24 mouse cellular contexts compared by ENCODE assay signal in genomic region chr2:131072536-131072935, GRCm38 (mm10). TPM values are rescaled to one million over a fixed set of nuclear protein-coding genes. Genes with fewer than 3 reads are reported as not detected.
DNase-seq lines count a peak whose midpoint lies in the region; ATAC-seq and TF ChIP-seq lines count a peak whose summit lies in the region.
"Had no signal": no experiment of that assay in that cellular context is flagged by ENCODE, and none has a peak within 500 bp of the region (broad histone marks: within the 10 kb centered on the region; RNA-seq: fewer than 3 reads in every experiment).

No protein-coding gene starts in this region.

- no peaks in the 10 kb centered on the region for H3K9me3 ChIP-seq in heart, embryonic 11.5 days (replicated peaks; ENCODE audit: control insufficient read depth, low read length)
- no peaks in the 10 kb centered on the region for H3K9me3 ChIP-seq in midbrain, embryonic 11.5 days (ENCODE audit: control insufficient read depth, low read length)
- no peaks in the 10 kb centered on the region for H3K9me3 ChIP-seq in midbrain, embryonic 14.5 days (ENCODE audit: control insufficient read depth, low read length)
- H3K9me3 ChIP-seq in neural tube, embryonic 12.5 days = no peaks in the 10 kb centered on the region
- H3K9me3 ChIP-seq: G1E had no signal

- intact Hi-C loops in gastrocnemius, adult 2 months (cut with DNase I) = no loop called here
- intact Hi-C loops in gastrocnemius, postnatal 36 days (cut with DNase I) = no loop called here

- no peaks in the 10 kb centered on the region for H3K36me3 ChIP-seq in heart, embryonic 11.5 days (ENCODE audit: control insufficient read depth, insufficient read depth, low read length)
- no peaks in the 10 kb centered on the region for H3K36me3 ChIP-seq in midbrain, embryonic 11.5 days (ENCODE audit: control insufficient read depth, insufficient read depth, low read length)
- no peaks in the 10 kb centered on the region for H3K36me3 ChIP-seq in midbrain, embryonic 14.5 days (ENCODE audit: control insufficient read depth, insufficient read depth, low read length)
- no peaks in the 10 kb centered on the region for H3K36me3 ChIP-seq in neural tube, embryonic 12.5 days
- H3K36me3 ChIP-seq: G1E had no signal

- no peak for ATAC-seq in heart, embryonic 11.5 days (replicated peaks; ENCODE audit: insufficient number of reproducible peaks, low FRiP score, low TSS enrichment)
- no peak for ATAC-seq in midbrain, embryonic 11.5 days (ENCODE audit: low FRiP score)
- no peak for ATAC-seq in midbrain, embryonic 14.5 days (ENCODE audit: low FRiP score, low TSS enrichment)
- ATAC-seq in neural tube, embryonic 12.5 days (ENCODE audit: low FRiP score, low read depth) = no peak
- ATAC-seq: activated CD4-positive, CD25-positive, alpha-beta regulatory T cell, adult 4 months; CD4-positive, CD25-positive, alpha-beta regulatory T cell, adult 4 months; Patski had no signal

- H3K4me3 ChIP-seq in gastrocnemius, adult 2 months = no peak overlapping the region
- no peak overlapping the region for H3K4me3 ChIP-seq in heart, embryonic 11.5 days (ENCODE audit: low read depth, low read length)
- no peak overlapping the region for H3K4me3 ChIP-seq in midbrain, embryonic 11.5 days (ENCODE audit: low read depth, low read length)
- no peak overlapping the region for H3K4me3 ChIP-seq in midbrain, embryonic 14.5 days (replicated peaks; ENCODE audit: low read depth, low read length)
- H3K4me3 ChIP-seq in neural tube, embryonic 12.5 days = no peak overlapping the region

- no peaks in the 10 kb centered on the region for H3K4me1 ChIP-seq in heart, embryonic 11.5 days (ENCODE audit: control insufficient read depth, insufficient read depth, low read length)
- H3K4me1 ChIP-seq in midbrain, embryonic 11.5 days (ENCODE audit: control insufficient read depth, insufficient read depth, low read length) = no peaks in the 10 kb centered on the region
- H3K4me1 ChIP-seq in midbrain, embryonic 14.5 days (ENCODE audit: control insufficient read depth, insufficient read depth, low read length) = no peaks in the 10 kb centered on the region
- H3K4me1 ChIP-seq in neural tube, embryonic 12.5 days = no peaks in the 10 kb centered on the region

- WGBS in heart, embryonic 11.5 days (ENCODE audit: insufficient replicate concordance) = 74% methylated on average over 10 of the region's 10 CpGs
- 88% methylated on average over 10 of the region's 10 CpGs for WGBS in midbrain, embryonic 11.5 days
- WGBS in midbrain, embryonic 14.5 days = 89% methylated on average over 10 of the region's 10 CpGs
- WGBS in neural tube, embryonic 12.5 days = 89% methylated on average over 10 of the region's 10 CpGs

- H3K9ac ChIP-seq in heart, embryonic 11.5 days (ENCODE audit: low read depth, low read length) = no peak overlapping the region
- no peak overlapping the region for H3K9ac ChIP-seq in midbrain, embryonic 11.5 days (ENCODE audit: low read length)
- no peak overlapping the region for H3K9ac ChIP-seq in midbrain, embryonic 14.5 days (replicated peaks; ENCODE audit: low read length)
- 0 out of 2 replicates have a peak overlapping the region, but pooled peaks have one; percentile 26 for H3K9ac ChIP-seq in neural tube, embryonic 12.5 days

- TF ChIP-seq CTCF in gastrocnemius, adult 2 months (IDR thresholded peaks at IDR 0.05) = no peak

- peaks cover 11% of the 10 kb centered on the region for H3K27me3 ChIP-seq in heart, embryonic 11.5 days (ENCODE audit: control insufficient read depth, insufficient read depth, low read length)
- no peaks in the 10 kb centered on the region for H3K27me3 ChIP-seq in midbrain, embryonic 11.5 days (ENCODE audit: control insufficient read depth, insufficient read depth, low read length)
- no peaks in the 10 kb centered on the region for H3K27me3 ChIP-seq in midbrain, embryonic 14.5 days (ENCODE audit: control insufficient read depth, insufficient read depth, low read length)
- H3K27me3 ChIP-seq in neural tube, embryonic 12.5 days (replicated peaks) = no peaks in the 10 kb centered on the region
- H3K27me3 ChIP-seq: Patski had no signal

- H3K4me2 ChIP-seq in heart, embryonic 11.5 days = no peak overlapping the region
- no peak overlapping the region for H3K4me2 ChIP-seq in midbrain, embryonic 11.5 days
- H3K4me2 ChIP-seq in midbrain, embryonic 14.5 days (ENCODE audit: low read length) = no peak overlapping the region
- no peak overlapping the region for H3K4me2 ChIP-seq in neural tube, embryonic 12.5 days (replicated peaks)

- DNase-seq in gastrocnemius, adult 2 months = peak; percentile 15
- DNase-seq in gastrocnemius, postnatal 36 days = no peak
- peak; percentile 87 for DNase-seq in heart, adult 11 months
- peak; percentile 56 for DNase-seq in midbrain, embryonic 11.5 days (ENCODE audit: low spot score, missing footprints)
- no peak for DNase-seq in midbrain, embryonic 14.5 days
- no peak for DNase-seq in neural tube, embryonic 10.5 days (ENCODE audit: extremely low spot score, low spot score)
- DNase-seq: adrenal gland, adult 2 months; adrenal gland, adult 8-10 months; adrenal gland, postnatal 10 days; adrenal gland, postnatal 14 days; adrenal gland, postnatal 25 days; adrenal gland, postnatal 36 days; B cell, adult 2 months; cerebellum, adult 11 months; cerebellum, adult 11-12 months had no signal

- H3K27ac ChIP-seq in gastrocnemius, adult 2 months = no peak overlapping the region
- no peak overlapping the region for H3K27ac ChIP-seq in heart, embryonic 11.5 days (ENCODE audit: low read depth, low read length)
- no peak overlapping the region for H3K27ac ChIP-seq in midbrain, embryonic 11.5 days (ENCODE audit: low read depth, low read length)
- H3K27ac ChIP-seq in midbrain, embryonic 14.5 days (replicated peaks; ENCODE audit: low read depth, low read length) = no peak overlapping the region
- no peak overlapping the region for H3K27ac ChIP-seq in neural tube, embryonic 12.5 days

RNA-seq across cellular contexts. Expression of gene Adam33, which starts 8.9 kb away (rescaled TPM):
- total RNA-seq in gastrocnemius, adult 2 months (2021) = 1 to 10 TPM; 2.5 TPM
- 1 to 10 TPM; 1.7 to 1.8 TPM for total RNA-seq in gastrocnemius, postnatal 36 days (2021)
- polyA plus RNA-seq in heart, embryonic 11.5 days (2014; fragmentation: Nextera tagmentation; extraction: Ambion mirVana) = 4.1 and 5.7 TPM in 2 replicates
- polyA plus RNA-seq in midbrain, embryonic 11.5 days (2014; fragmentation: Nextera tagmentation; extraction: Ambion mirVana) = 0.64 and 0.68 TPM in 2 replicates
- 0.36 and 0.58 TPM in 2 replicates for polyA plus RNA-seq in midbrain, embryonic 14.5 days (2014; fragmentation: Nextera tagmentation; extraction: Ambion mirVana)
- 0.98 and 1.2 TPM in 2 replicates for polyA plus RNA-seq in neural tube, embryonic 12.5 days (2016; fragmentation: Nextera tagmentation; extraction: Ambion mirVana)
- polyA plus RNA-seq: activated CD4-positive, CD25-positive, alpha-beta regulatory T cell, adult 4 months; C2C12; G1E had no signal

RNA-seq across cellular contexts. Expression of gene Siglec1, which starts 14.0 kb away (rescaled TPM):
- under 1 TPM; 0.36 to 0.39 TPM for total RNA-seq in gastrocnemius, adult 2 months (2021)
- under 1 TPM; 0.43 to 0.76 TPM for total RNA-seq in gastrocnemius, postnatal 36 days (2021)
- polyA plus RNA-seq in heart, embryonic 11.5 days (2014; fragmentation: Nextera tagmentation; extraction: Ambion mirVana) = 0.11 and 0.16 TPM in 2 replicates
- polyA plus RNA-seq in midbrain, embryonic 11.5 days (2014; fragmentation: Nextera tagmentation; extraction: Ambion mirVana) = 0.10 TPM in 2 replicates
- 0.51 TPM in 1 of 2 replicates, not detected in the other for polyA plus RNA-seq in midbrain, embryonic 14.5 days (2014; fragmentation: Nextera tagmentation; extraction: Ambion mirVana)
- polyA plus RNA-seq in neural tube, embryonic 12.5 days (2016; fragmentation: Nextera tagmentation; extraction: Ambion mirVana) = 0.11 and 0.13 TPM in 2 replicates
- total RNA-seq: CH12.LX had no signal
- polyA plus RNA-seq: activated CD4-positive, CD25-positive, alpha-beta regulatory T cell, adult 4 months; CD4-positive, CD25-positive, alpha-beta regulatory T cell, adult 4 months; G1E had no signal

RNA-seq across cellular contexts. Expression of gene Gfra4, which starts 29.6 kb away (rescaled TPM):
- total RNA-seq in gastrocnemius, adult 2 months (2021) = 1 to 10 TPM; 1.1 to 1.7 TPM
- total RNA-seq in gastrocnemius, postnatal 36 days (2021) = 1 to 10 TPM; 1.7 to 1.8 TPM
- polyA plus RNA-seq in heart, embryonic 11.5 days (2014; fragmentation: Nextera tagmentation; extraction: Ambion mirVana) = 2.9 and 3.8 TPM in 2 replicates
- 2.1 and 3.0 TPM in 2 replicates for polyA plus RNA-seq in midbrain, embryonic 11.5 days (2014; fragmentation: Nextera tagmentation; extraction: Ambion mirVana)
- polyA plus RNA-seq in midbrain, embryonic 14.5 days (2014; fragmentation: Nextera tagmentation; extraction: Ambion mirVana) = 37.8 and 41.7 TPM in 2 replicates
- 9.6 and 11.9 TPM in 2 replicates for polyA plus RNA-seq in neural tube, embryonic 12.5 days (2016; fragmentation: Nextera tagmentation; extraction: Ambion mirVana)
- total RNA-seq: CH12.LX, G1E, MEL had no signal
- polyA plus RNA-seq: activated CD4-positive, CD25-positive, alpha-beta regulatory T cell, adult 4 months; CD4-positive, CD25-positive, alpha-beta regulatory T cell, adult 4 months; G1E had no signal

RNA-seq across cellular contexts. Expression of gene Hspa12b, which starts 54.5 kb away (rescaled TPM):
- total RNA-seq in gastrocnemius, adult 2 months (2021) = 10 to 100 TPM; 11.7 to 14.8 TPM
- total RNA-seq in gastrocnemius, postnatal 36 days (2021) = 10 to 100 TPM in 1 of 2 experiments, 1 to 10 TPM in 1; 10.0 to 13.1 TPM
- 5.6 and 6.3 TPM in 2 replicates for polyA plus RNA-seq in heart, embryonic 11.5 days (2014; fragmentation: Nextera tagmentation; extraction: Ambion mirVana)
- 2.9 and 3.3 TPM in 2 replicates for polyA plus RNA-seq in midbrain, embryonic 11.5 days (2014; fragmentation: Nextera tagmentation; extraction: Ambion mirVana)
- 1.5 and 1.7 TPM in 2 replicates for polyA plus RNA-seq in midbrain, embryonic 14.5 days (2014; fragmentation: Nextera tagmentation; extraction: Ambion mirVana)
- 6.1 and 6.9 TPM in 2 replicates for polyA plus RNA-seq in neural tube, embryonic 12.5 days (2016; fragmentation: Nextera tagmentation; extraction: Ambion mirVana)
- polyA plus RNA-seq: CD4-positive, CD25-positive, alpha-beta regulatory T cell, adult 4 months had no signal

Comparison
In these comparisons a context has a peak if more than half of its experiments do, and no peak if none do; other contexts are left out.
1. DNase-seq: peak in gastrocnemius, adult 2 months (single experiment), heart, adult 11 months (single experiment) and midbrain, embryonic 11.5 days (single experiment); none in gastrocnemius, postnatal 36 days (0 of 2), midbrain, embryonic 14.5 days (single experiment) and neural tube, embryonic 10.5 days (single experiment).